Mouse (Mus musculus): ENCODE data around the gene S100a14.

DNA sequence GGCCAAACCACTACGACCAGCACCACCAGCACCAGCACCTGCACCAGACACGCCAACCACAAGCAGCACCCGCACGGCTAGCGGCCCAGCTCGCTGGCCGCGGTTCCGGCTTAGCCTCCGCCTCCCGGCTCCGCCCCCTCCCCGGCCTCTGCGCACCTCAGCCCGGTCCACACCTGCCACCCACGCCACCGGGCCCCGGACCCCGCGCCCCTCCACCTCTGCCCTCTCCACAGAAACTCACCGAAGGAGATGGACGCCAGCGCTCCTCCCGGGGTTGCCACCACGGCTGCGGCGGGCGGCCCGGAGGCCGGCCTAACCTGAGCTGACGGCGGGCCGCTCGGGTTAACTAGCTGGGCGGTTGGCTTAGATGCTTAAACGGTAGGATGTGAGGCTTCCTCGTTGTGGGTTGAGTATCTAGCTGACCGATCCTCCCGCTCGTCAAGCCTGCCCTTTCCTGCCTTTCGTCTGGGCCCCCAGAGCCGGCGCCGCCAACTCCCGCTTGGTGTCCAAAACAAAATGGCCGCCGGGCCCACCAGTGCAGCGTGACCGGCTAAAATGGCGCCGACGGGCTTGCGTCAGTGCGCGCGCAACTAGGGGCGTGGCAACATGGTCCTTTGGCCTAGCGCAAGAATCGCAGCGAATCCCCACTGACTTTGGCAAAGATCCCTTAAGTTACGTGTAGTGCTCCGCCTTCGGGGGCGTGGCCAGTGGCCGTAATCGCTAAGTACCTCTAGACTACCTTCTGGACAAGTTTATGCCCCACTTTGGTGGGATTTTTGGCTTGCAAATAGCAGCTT lies 17.5 kb upstream of the S100a14 start, which contains the start of gene Chtop:
- TF ChIP-seq CTCF (IDR thresholded peaks at IDR 0.05; ENCODE audit: borderline replicate concordance, extremely low read depth, insufficient read depth, insufficient read length): no peak
- TF ChIP-seq POLR2A (IDR thresholded peaks at IDR 0.05; ENCODE audit: borderline replicate concordance, extremely low read depth, insufficient read depth, insufficient read length, poor library complexity, severe bottlenecking): 0 out of 2 replicates have a peak, but pooled peaks have one; percentile 5

Data from brain, embryonic 14.5 days (tissue).